Mouse (Mus musculus): ENCODE results near the gene Galnt16.

DNA sequence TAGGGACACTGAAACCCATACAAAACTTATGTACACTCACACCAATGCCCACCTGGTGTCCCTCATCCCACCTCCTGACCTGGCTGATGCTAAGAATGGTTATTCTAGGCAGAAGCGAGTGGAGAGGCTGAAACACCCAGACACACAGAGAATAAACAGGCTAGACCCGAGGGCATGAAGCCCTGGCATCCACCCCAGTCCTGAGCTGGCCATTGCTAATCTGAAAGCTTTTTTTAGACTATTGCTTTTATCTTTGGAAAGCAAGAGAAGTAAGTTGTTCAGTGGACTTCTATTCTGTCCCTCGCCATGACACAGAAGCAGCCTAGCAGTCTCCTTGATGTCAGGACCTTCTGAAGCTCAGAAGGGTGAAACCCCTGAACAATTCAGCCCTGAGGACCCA, 91.9 kb downstream of the Galnt16 start:
- TF ChIP-seq HCFC1 (IDR thresholded peaks at IDR 0.05; ENCODE audit: borderline replicate concordance, insufficient read depth, low read length), result no peak
- no peak for TF ChIP-seq ZC3H11A (IDR thresholded peaks at IDR 0.05; ENCODE audit: borderline replicate concordance, low read depth, low read length)

Measured in ES-E14 (cell line).